Mouse (Mus musculus): Measurements from ENCODE around the gene Bmp2k. TPM values are rescaled to one million over a fixed set of nuclear protein-coding genes. Genes with fewer than 3 reads are reported as not detected.

The Bmp2k gene
- total RNA-seq (2021) = 10 to 100 TPM; 10.8 to 11.6 TPM
- long read RNA-seq, experiment 1, full-length matches to known transcripts = 11 of 14 reads
- long read RNA-seq, experiment 1, partial matches to known transcripts = 0 of 14 reads
- long read RNA-seq, experiment 1, other reads (novel, unspliced or antisense) = 3 of 14 reads
- long read RNA-seq, experiment 2, full-length matches to known transcripts = 7 of 7 reads
- long read RNA-seq, experiment 2, partial matches to known transcripts = 0 of 7 reads
- long read RNA-seq, experiment 2, other reads (novel, unspliced or antisense) = 0 of 7 reads

DNA sequence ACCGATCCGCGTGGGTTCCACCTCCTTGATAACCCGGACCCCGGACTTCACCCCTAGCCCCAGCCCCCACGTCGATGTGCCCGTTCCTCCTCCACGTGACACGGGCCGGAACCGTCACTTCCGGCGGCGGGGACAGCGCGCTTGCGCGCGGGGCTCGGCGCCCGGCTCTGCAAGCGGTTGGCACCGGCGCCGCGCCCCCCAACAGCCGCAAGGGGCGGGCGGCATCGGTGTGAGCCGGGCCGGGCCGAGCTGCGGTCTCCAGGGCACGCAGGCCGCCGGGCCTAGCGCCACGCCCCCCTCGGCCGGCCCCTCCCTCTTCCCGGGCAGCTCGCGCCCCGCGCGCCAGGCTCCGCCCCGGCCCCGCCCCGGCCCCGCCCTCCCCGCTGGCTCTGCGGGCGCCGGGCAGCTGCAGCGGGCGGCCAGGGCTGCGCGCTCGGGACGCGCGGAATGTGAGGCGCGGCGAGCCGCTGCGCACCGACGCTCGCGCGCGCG is at the start of gene Bmp2k:
Bmp2k (plus strand) TSS at position 380 of the 492 bp plus-strand sequence.
- peak; percentile 84 to 90 for DNase-seq (ENCODE audit: low spot score in 2 of 2)

DNA sequence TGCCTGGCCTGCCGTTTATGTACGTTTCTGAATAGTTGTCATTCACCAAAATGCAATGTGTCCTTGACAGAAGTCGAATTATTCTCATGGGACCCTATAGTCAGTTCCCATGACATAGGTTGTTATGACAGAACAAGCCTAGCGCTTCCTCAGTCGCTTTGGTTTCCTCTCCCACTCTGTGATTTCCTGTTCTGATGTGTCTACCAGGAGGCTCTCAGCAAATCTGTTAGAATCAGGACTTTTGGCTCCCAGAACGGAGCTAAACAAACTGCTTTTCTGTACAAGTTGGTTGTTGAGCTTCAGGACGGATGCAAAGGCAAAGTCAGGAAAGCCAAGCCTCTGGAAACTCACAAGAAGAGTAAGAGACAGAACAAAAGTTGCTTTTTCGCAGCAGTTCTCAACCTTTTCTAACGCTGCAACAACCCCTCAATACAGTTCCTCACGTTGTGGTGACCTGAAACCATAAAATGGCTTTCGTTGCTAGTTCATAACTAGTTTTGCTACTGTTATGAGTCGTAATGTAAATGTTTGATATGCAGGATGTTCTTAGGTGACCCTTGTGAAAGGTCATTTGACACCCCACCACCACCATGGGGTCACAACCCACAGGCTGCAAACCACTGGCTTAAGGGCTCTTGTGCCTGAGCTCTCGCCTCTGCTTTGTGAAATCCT is 48.5 kb upstream of the Bmp2k start:
- no peak for DNase-seq (ENCODE audit: low spot score in 2 of 2)

DNA sequence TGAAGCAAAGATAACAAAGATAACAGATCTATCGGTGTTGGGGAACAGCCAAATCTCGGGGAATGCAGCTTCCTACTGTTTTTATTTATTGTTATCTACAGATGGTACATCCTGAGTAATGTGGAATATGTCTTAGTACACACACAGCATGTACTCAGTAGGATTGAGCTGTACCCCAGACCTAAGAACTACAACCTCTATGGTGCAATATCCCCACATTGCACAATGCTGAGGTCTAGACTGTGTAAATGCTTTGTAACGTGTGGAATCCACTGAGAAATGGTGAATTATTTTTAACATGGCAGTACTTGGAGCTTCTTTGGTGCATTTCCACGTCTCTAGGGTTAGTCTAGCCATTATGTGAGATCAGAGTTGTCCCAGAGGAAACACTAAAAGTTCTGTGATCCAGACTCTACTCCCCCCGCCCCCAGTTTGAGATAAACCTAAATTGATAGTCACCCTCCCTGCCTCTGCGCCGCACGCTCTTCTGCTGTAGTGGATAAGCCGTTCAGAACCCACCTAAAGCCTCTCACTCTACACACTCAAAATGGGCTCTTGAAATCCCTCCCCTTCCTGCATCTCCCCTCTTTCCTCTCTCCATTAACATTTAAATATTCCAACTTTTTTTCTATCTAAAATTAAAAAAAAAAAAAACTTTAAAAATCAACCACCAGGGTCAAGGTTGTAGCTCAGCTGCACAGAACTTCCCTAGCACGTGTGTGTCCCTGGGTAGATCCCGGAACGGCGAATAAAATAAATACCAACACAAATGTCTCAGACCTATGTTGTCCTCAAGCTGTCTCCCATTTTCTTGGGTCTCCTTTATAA is 47.4 kb upstream of the Bmp2k start:
- DNase-seq (ENCODE audit: low spot score in 2 of 2) = no peak

- no peak for DNase-seq (ENCODE audit: low spot score in 2 of 2)
Measured at GRCm38 (mm10) chr5:96950667-96951492, 46.6 kb upstream of the Bmp2k start.

DNA sequence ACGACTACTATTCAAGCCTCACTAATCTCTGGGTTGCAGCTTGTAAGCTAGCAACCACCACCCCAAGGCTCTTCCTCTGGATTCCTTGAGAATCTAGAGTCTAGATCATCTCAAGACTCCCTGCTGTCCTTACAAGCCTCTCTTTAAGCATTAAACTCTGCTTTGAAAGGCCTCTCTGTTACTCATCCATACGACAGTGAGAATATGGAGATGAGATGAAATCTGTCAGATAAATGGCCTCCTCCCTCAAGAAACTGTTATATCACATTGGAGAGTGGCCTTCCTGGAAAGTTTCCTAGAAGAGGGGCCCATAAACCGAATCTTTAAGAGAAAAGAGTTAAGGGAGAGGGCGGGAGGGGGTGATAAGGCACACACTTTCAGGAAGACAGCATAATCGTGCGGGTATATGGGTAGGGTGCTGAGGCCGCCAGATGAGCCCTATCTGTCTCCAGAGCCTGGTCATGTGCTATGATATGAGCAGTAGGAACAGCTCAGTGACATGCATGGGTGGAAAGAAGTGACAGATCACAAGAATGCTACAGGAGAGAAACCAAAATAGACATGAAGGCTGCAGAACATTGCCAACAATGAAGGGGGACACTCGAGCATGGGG is 45.9 kb upstream of the Bmp2k start:
- no peak for DNase-seq (ENCODE audit: low spot score in 2 of 2)

DNA sequence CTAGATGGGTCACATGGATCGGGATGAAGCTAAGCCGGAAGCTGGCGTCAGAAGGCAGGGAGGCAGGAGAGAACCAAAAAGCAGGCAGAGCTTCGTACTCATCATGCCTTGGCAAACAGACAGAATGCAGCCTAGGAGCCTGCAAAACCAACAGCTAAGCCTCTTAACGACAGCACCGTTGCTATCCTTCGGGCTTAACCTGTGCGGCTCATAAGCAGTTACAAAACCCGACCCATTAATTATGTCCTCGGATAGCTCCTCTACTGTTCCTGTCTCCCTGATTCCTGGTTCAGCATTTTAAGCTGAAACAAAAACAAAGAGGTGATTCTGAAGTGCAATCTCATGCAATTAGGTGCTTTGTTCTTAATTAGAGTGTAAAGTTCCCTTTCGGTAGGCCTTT is 43.4 kb upstream of the Bmp2k start:
- DNase-seq (ENCODE audit: low spot score in 2 of 2) = no peak

DNA sequence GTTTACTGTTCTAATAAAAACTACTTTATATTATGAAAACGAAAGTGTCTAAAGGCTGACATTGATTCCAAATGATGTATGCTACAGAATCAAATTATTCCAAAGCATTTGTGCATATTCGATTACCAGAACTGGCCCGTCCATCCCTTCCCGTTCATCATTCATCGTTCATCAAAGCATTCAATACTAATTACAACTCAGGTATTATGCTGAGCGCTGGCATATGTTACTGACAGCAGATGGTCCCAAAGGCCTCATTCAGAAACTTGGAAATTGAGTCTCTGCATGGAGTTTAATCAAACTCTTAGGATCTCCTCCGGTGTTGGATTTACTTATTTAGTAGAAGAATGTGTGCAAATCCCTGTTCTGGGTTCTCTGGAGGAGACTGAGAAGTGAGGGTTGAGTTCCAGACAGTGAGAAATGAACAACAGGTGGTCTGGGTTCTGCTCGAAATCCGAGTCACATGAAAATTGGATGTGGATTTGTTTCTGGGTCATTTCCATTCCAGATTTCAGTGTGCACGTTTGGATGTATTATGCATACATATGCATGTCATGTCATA is 42.9 kb upstream of the Bmp2k start:
- DNase-seq (ENCODE audit: low spot score in 2 of 2) = no peak

- DNase-seq (ENCODE audit: low spot score in 2 of 2) = no peak
Measured at GRCm38 (mm10) chr5:96956926-96957325, 40.6 kb upstream of the Bmp2k start.

GRCm38 (mm10) chr5:96961122-96961521 is 36.4 kb upstream of the Bmp2k start:
- DNase-seq (ENCODE audit: low spot score in 2 of 2) = no peak

DNA sequence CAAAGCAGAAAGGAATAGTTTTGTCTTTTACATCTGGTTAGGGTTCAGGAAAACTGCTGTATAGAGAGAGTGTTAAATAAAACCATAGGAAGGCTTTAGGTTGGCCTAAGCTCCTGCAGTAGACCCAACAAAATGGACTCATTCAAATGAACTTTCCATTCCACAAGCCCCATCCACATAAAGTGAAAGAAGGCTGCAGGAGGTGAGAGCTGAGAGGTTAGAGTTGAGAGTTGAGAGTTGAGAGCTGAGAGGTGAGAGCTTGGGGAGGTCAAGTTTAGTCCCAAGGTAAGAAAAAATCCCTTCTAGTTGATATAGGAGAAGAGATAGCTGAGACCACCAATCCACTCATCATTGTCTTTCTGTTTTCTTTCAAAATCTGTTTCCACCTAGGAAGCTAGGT is 35.6 kb upstream of the Bmp2k start:
- no peak for DNase-seq (ENCODE audit: low spot score in 2 of 2)

DNA sequence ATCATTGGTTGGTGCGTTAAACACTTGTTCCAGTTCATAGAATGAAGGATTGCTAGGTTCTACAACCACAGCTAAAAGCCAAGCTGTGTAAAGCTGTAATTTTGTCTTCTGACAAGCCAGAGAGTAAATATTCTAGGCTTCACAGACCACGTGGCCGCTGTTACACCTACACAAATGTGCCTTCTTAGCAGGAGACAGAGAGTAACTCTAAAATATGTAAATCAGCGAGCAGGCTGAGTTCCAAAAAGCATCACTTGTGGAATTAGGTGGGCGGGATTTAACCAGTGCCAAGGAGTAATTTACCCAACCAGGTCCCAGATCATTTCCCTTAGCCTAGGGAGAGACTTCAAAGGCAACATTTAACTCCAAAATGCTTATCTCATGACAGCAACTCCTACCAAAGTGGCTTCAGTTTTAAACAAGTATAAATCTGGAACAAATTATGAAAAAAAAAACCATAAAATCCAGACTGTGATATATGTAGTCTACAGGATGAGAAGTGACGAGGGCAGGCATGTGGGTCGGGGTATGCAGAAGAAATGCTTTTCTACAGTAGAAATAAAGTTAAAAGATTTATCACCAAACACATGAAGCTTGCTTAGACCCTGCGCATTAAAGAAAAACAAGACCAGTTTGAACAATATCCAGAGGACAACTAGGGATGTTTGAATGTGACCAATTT is 35.1 kb upstream of the Bmp2k start:
- DNase-seq (ENCODE audit: low spot score in 2 of 2) = peak; percentile 43 to 53

- DNase-seq (ENCODE audit: low spot score in 2 of 2) = no peak
Measured at GRCm38 (mm10) chr5:96962934-96963301, 34.6 kb upstream of the Bmp2k start.

DNA sequence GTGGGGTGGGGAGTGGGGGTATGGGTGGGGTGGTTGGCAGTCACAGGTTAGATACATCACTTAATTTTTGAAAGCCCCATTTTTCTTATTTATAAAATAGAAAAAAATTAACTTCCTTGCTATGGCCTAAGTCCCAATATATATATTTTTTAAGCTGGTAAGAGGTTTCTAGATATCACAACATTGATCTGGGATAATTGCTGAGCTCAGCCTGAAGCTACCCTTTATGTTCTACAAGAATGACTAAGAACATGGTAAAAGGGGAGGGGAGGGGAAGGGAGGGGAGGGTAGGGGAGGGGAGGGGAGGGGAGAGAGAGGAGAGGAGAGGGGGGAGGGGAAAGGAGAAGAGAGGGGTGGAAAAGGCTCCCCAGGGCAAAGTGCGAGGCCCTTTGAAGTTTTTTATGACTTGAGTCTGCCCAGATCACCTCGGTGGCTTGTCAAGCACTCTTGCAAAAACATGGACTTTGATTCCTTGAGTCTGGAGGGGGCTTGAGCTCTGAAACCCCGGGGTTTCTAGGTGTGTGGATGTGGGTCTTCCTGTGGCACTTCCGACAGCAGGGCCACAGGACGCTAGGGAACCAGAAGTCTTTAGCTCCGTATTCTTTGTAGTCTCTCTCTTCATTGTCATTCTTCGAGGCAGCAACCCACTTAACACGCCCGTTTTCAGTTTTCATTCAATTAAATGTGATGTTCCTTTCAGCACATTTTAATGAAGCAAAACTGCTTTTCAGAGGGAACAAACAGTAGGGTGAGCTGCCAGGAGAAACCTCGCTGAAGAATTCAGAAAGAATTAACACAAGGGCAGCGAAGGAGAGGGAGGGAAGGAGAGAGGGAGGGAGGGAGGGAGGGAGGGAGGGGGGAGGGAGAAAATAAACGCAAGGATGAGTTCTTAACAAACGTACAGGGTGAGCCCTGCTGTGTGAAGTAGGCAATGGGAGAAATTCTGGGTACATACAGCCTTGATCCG is 33.1 kb upstream of the Bmp2k start:
- no peak for DNase-seq (ENCODE audit: low spot score in 2 of 2)

GRCm38 (mm10) chr5:96965029-96965403 is 32.5 kb upstream of the Bmp2k start:
- DNase-seq (ENCODE audit: low spot score in 2 of 2) = no peak

DNA sequence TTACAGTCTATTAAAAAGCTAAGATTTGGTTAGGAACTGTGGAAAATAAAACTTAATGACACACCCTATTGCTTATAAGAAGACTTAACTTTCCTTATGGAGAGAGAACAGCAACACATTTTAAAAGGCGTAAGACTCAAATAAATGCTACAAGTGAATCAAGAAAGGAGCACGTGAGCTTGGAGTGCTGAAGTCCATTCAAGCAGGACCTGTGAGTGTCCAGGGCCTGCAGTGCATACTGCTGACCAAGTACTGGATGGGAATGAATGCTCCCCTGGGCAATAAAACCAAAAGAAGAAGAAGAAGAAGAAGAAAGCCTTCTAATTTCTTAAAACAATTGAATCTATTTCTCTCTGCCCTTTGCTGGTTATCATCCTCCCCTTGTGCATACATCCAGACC is 32.0 kb upstream of the Bmp2k start:
- no peak for DNase-seq (ENCODE audit: low spot score in 2 of 2)

DNA sequence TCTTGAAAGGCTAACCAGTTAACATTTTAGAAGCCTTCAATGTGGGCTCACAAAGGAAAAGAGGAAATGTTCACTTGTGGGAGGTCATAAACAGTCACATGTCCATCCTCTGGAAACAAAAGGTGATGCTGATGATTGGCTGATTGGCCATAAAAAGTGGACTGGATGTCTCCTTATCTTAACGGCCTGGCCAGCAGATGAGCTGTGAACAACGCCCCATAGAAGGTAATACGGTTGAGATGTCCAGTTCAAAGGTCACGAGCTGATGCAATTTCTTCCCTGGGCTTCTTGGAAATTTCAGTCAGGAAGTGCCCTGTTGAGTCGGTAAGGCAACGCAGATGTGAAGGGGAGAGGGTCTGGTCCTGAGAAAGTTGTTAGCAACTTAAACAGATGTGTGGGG is 28.9 kb upstream of the Bmp2k start:
- DNase-seq (ENCODE audit: low spot score in 2 of 2) = no peak

GRCm38 (mm10) chr5:96969032-96969431 is 28.5 kb upstream of the Bmp2k start:
- no peak for DNase-seq (ENCODE audit: low spot score in 2 of 2)

- DNase-seq (ENCODE audit: low spot score in 2 of 2) = no peak
Measured at GRCm38 (mm10) chr5:96969705-96970471, 27.6 kb upstream of the Bmp2k start.

Data from left cerebral cortex, adult 18-20 months (tissue).